Mouse (Mus musculus) megakaryocyte, embryonic 14.5 days (primary cell): ENCODE results near the gene Pomgnt1.

Source experiments
- FLI1 ChIP-seq: IDR thresholded peaks from 2 replicates; pipeline ENCODE4 v1.6.1; 2012; ENCODE audit warnings: low read length, inconsistent platforms, mixed read lengths
- GATA1 ChIP-seq: IDR thresholded peaks from 3 replicates; pipeline ENCODE4 v1.6.1; 2012; ENCODE audit warnings: mixed read lengths, low read length, inconsistent platforms, borderline replicate concordance

- TF ChIP-seq FLI1, result no peak
- no peak for TF ChIP-seq GATA1
Measured at GRCm38 (mm10) chr4:116151238-116151637, 27.6 kb downstream of the Pomgnt1 start, which contains the start of gene Lurap1.
